Mouse (Mus musculus) hindbrain, embryonic 16.5 days (tissue): ENCODE data around the gene Cdk5rap2. TPM values are rescaled to one million over a fixed set of nuclear protein-coding genes. Genes with fewer than 3 reads are reported as not detected.

Source experiments
- ATAC-seq: fragments of 200-750 bp; cut with Nextera tagmentation; 2 replicates; pipeline ENCODE4 v1.8.0; 2017; ENCODE audit warnings: moderate TSS enrichment, moderate library complexity
- H3K27ac ChIP-seq: fragments of 300-500 bp; sonication (generic); 2 replicates; pipeline ENCODE4 v1.5.1; 2014; ENCODE audit warnings: low read depth, mild to moderate bottlenecking, control low read depth, low read length, moderate library complexity
- H3K27me3 ChIP-seq: fragments of 300-500 bp; sonication (generic); replicated peaks from 2 replicates; pipeline ENCODE4 v1.6.1; 2014; ENCODE audit warnings: low read length; ENCODE audit not compliant: control insufficient read depth, insufficient read depth
- H3K36me3 ChIP-seq: fragments of 300-500 bp; sonication (generic); 2 replicates; pipeline ENCODE4 v1.6.1; 2014; ENCODE audit warnings: mild to moderate bottlenecking, low read length, moderate library complexity, mixed read lengths; ENCODE audit not compliant: control insufficient read depth, insufficient read depth
- H3K4me1 ChIP-seq: fragments of 300-500 bp; sonication (generic); 2 replicates; pipeline ENCODE4 v1.6.1; 2014; ENCODE audit warnings: low read depth, low read length; ENCODE audit not compliant: control insufficient read depth, insufficient read depth
- H3K4me2 ChIP-seq: fragments of 300-500 bp; sonication (generic); 2 replicates; pipeline ENCODE4 v1.6.1; 2014; ENCODE audit warnings: mild to moderate bottlenecking, low read length, control low read depth, moderate library complexity
- H3K4me3 ChIP-seq: fragments of 300-500 bp; sonication (generic); 2 replicates; pipeline ENCODE4 v1.5.1; 2014; ENCODE audit warnings: mild to moderate bottlenecking, low read length, control low read depth, moderate library complexity
- H3K9ac ChIP-seq: fragments of 300-500 bp; sonication (generic); 2 replicates; pipeline ENCODE4 v1.6.1; 2014; ENCODE audit warnings: low read depth, mild to moderate bottlenecking, control low read depth, low read length, moderate library complexity
- H3K9me3 ChIP-seq: fragments of 300-500 bp; sonication (generic); 2 replicates; pipeline ENCODE4 v1.6.1; 2014; ENCODE audit warnings: mild to moderate bottlenecking, low read length, moderate library complexity; ENCODE audit not compliant: control insufficient read depth
- WGBS: fragments of 180-500 bp; shearing (Covaris S2); extraction: QIAGEN DNeasy Blood & Tissue Kit; methylation state at CpG from one replicate; pipeline ENCODE4 v1.1.7; 2014; 5-methylcytosine and 5-hydroxymethylcytosine counted together
- polyA plus RNA-seq: library from polyadenylated mRNA; unstranded; fragments of >200 nt; fragmentation: Nextera tagmentation; extraction: Ambion mirVana; gene quantifications from 2 replicates; pipeline ENCODE4 v1.2.1, GENCODE M21; 2015

Gene Cdk5rap2
- polyA plus RNA-seq, 1 experiment from 2014 or later = 10.6 TPM

DNA sequence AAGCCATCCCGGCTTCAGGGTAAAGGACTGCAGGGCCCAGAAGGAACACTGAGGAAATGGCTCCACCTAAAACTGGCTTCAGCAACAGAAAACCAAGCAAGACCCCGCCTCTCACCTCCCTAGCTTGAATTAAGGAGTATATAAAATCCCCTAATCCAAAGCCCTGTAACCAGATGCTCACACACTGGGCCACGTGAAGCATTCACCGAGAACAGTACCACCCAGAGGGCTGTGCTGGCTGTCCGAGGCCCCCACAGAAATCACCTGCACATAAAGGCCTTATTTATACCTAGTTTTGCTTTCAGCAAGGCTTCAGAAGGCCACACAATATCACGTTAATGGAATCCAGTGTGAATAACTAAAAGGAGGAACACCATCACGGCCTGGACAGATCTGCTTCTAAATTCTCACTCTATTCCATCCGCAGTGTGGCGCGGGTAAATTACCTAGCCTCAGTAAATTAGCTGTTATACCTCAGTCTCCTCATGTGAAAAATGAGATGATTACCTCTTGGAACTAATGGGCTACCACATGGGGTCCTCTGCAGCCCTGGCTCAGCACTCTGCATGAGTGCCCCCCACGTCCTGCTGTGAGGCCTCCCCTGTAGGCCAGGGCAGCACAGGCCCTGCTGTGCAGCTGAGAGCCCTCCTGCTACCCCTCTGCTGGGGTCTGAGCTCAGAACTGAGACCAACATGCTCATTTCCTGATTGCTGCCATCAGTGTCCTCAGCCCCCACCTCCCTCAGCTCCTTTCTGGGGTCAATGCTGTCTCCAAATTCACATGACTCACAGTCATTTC lies 45.0 kb downstream of the Cdk5rap2 start:
- ATAC-seq = peak; percentile 69
- no peak overlapping the region for H3K27ac ChIP-seq
- H3K4me3 ChIP-seq = no peak overlapping the region
- no peaks in the 10 kb centered on the region; the same call in none of the 2 replicates for H3K4me1 ChIP-seq
- no peaks in the 10 kb centered on the region for H3K9me3 ChIP-seq
- H3K36me3 ChIP-seq = peaks cover 4% of the 10 kb centered on the region; the same call in 1 of the 2 replicates
- no peak overlapping the region for H3K4me2 ChIP-seq
- no peaks in the 10 kb centered on the region for H3K27me3 ChIP-seq
- H3K9ac ChIP-seq = no peak overlapping the region
- WGBS = 51% methylated on average over 10 of the region's 11 CpGs

GRCm38 (mm10) chr4:70361366-70361765 lies 48.9 kb downstream of the Cdk5rap2 start:
- Histone ChIP-seq H3K9ac (no peak overlapping the region), H3K4me1 (no peaks in the 10 kb centered on the region; the same call in none of the 2 replicates), H3K4me3 (no peak overlapping the region), H3K36me3 (peaks cover 12% of the 10 kb centered on the region), H3K9me3 (no peaks in the 10 kb centered on the region), H3K27ac (no peak overlapping the region), H3K27me3 (no peaks in the 10 kb centered on the region), H3K4me2 (no peak overlapping the region)
- WGBS = 67% methylated on average over 4 of the region's 4 CpGs
- ATAC-seq = no peak

GRCm38 (mm10) chr4:70355659-70356350 lies 54.4 kb downstream of the Cdk5rap2 start:
- Histone ChIP-seq H3K4me1 (no peaks in the 10 kb centered on the region; the same call in 1 of the 2 replicates), H3K27ac (no peak overlapping the region), H3K9me3 (no peaks in the 10 kb centered on the region), H3K36me3 (peaks cover 12% of the 10 kb centered on the region), H3K9ac (no peak overlapping the region), H3K4me3 (no peak overlapping the region), H3K4me2 (no peak overlapping the region), H3K27me3 (no peaks in the 10 kb centered on the region)
- 64% methylated on average over 9 of the region's 9 CpGs for WGBS
- peak; percentile 85 for ATAC-seq

- no peak overlapping the region for H3K4me2 ChIP-seq
- peaks cover 6% of the 10 kb centered on the region for H3K36me3 ChIP-seq
- WGBS = 72% methylated on average over 14 of the region's 14 CpGs
- H3K27me3 ChIP-seq = no peaks in the 10 kb centered on the region
- no peaks in the 10 kb centered on the region for H3K9me3 ChIP-seq
- no peak for ATAC-seq
- no peak overlapping the region for H3K9ac ChIP-seq
- no peak overlapping the region for H3K27ac ChIP-seq
- no peak overlapping the region for H3K4me3 ChIP-seq
- H3K4me1 ChIP-seq = no peaks in the 10 kb centered on the region; the same call in 1 of the 2 replicates
Measured at GRCm38 (mm10) chr4:70354448-70354847, 55.8 kb downstream of the Cdk5rap2 start.

DNA sequence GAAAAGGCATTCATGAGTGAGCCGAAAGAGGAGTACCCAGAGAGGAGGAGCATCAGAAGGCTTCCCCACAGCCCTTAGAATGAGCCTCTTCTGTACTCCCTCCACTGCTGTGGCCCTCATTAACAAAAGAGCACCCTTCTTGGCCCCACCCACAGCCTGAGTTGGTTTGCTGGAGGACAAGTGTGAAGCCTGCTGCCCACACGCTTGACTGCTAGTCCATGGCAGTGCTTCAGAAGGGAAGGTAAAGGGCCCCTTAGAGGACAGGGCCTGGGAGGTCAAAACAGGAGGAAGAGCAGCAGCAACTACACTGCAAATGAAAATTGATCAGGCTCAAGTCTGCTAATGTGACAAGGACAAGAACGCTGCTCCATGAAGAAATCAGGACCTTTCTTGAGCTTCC lies 56.6 kb downstream of the Cdk5rap2 start:
- H3K36me3 ChIP-seq = peaks cover 2% of the 10 kb centered on the region
- no peaks in the 10 kb centered on the region for H3K9me3 ChIP-seq
- 74% methylated on average over 3 of the region's 3 CpGs for WGBS

DNA sequence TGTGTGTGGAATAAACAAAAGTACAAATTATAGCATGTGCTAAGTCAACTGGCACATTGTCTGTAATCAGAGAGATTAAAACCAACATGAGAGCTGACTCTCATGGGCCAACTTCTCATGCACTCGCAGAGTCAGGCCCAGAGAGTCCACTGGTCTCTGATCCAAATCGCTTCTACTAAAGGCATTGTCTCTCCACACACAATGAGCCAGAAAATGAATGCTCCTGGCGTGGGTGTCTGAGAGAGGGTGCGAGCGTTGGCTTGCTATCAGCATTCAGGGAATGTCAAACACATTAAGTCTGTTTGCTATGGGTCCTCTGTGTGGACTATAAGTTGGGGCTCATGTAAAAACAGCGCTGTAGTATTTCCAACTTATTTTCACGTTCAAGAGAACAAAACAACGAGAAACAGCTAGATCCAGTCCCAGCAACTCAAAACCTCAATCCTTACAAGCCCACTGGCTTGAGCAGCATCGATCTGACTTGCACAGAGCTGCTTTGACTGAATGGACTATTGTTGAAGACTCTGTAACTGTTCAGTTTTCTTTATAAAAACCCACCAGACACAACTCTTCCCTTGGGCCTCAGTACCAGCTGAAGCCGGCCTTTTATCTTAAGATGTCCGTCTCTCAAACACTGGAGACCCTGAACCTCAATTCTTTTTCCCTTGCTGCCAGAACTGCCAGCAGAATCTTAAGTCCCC lies 74.6 kb downstream of the Cdk5rap2 start:
- WGBS = 51% methylated on average over 11 of the region's 11 CpGs
- ATAC-seq = peak; percentile 64
- Histone ChIP-seq H3K36me3 (peaks cover 2% of the 10 kb centered on the region; the same call in 1 of the 2 replicates), H3K4me3 (no peak overlapping the region), H3K27me3 (no peaks in the 10 kb centered on the region), H3K4me2 (no peak overlapping the region), H3K9ac (no peak overlapping the region), H3K9me3 (no peaks in the 10 kb centered on the region), H3K27ac (no peak overlapping the region; the same call in none of the 2 replicates), H3K4me1 (peaks cover 6% of the 10 kb centered on the region)

More for the DNA sequence above, 56.6 kb downstream of the Cdk5rap2 start:
- H3K27ac ChIP-seq = no peak overlapping the region
- no peak overlapping the region for H3K4me3 ChIP-seq
- no peaks in the 10 kb centered on the region for H3K27me3 ChIP-seq
- H3K4me1 ChIP-seq = no peaks in the 10 kb centered on the region; the same call in 1 of the 2 replicates
- ATAC-seq = no peak
- no peak overlapping the region for H3K4me2 ChIP-seq
- H3K9ac ChIP-seq = no peak overlapping the region

DNA sequence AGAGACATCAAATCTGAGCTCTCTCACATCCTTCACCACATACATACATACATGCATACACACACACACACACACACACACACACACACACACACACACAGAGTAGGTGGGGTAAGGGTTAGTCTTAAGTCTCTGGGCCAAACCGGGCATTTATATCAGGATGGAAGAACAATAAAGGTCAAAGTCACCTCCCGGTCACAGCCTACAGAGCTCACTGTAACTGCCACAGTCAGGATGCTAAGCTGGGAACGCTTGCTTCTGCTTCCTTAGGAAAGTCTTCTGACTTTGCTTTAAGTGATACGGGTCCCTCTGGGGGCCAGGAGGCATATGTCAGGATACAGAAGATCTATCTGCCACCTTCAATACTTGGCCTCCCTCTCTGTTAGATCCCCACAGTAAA lies 75.2 kb downstream of the Cdk5rap2 start:
- H3K4me1 ChIP-seq = peaks cover 6% of the 10 kb centered on the region
- H3K9me3 ChIP-seq = no peaks in the 10 kb centered on the region

GRCm38 (mm10) chr4:70332981-70333380 lies 77.3 kb downstream of the Cdk5rap2 start:
- no peak overlapping the region for H3K9ac ChIP-seq
- WGBS = 87% methylated on average over 6 of the region's 6 CpGs
- H3K36me3 ChIP-seq = peaks cover 2% of the 10 kb centered on the region; the same call in 1 of the 2 replicates
- no peak for ATAC-seq
- H3K4me2 ChIP-seq = no peak overlapping the region
- no peak overlapping the region for H3K27ac ChIP-seq
- no peaks in the 10 kb centered on the region for H3K27me3 ChIP-seq
- H3K4me1 ChIP-seq = peaks cover 6% of the 10 kb centered on the region
- H3K4me3 ChIP-seq = no peak overlapping the region
- no peaks in the 10 kb centered on the region for H3K9me3 ChIP-seq

More for the DNA sequence above, 75.2 kb downstream of the Cdk5rap2 start:
- Histone ChIP-seq H3K4me2 (no peak overlapping the region), H3K9ac (no peak overlapping the region), H3K27me3 (no peaks in the 10 kb centered on the region), H3K4me3 (no peak overlapping the region), H3K27ac (no peak overlapping the region; the same call in 1 of the 2 replicates), H3K36me3 (peaks cover 2% of the 10 kb centered on the region; the same call in 1 of the 2 replicates)
- ATAC-seq = 0 out of 2 replicates have a peak, but pooled peaks have one; percentile 25
- WGBS = 71% methylated on average over 4 of the region's 4 CpGs
